Mouse (Mus musculus) testis, adult 2 months (tissue): ENCODE measurements around the gene Elk3. TPM values are rescaled to one million over a fixed set of nuclear protein-coding genes. Genes with fewer than 3 reads are reported as not detected.

ENCODE experiments used
- H3K27ac ChIP-seq: fragments of 200-500 bp; 2 replicates; pipeline ENCODE4 v1.5.1; 2012; ENCODE audit warnings: low read depth, low read length; ENCODE audit not compliant: control insufficient read depth, insufficient read depth
- H3K27me3 ChIP-seq: fragments of 200-500 bp; 2 replicates; pipeline ENCODE4 v1.6.1; 2012; ENCODE audit warnings: mild to moderate bottlenecking, low read length, moderate library complexity; ENCODE audit not compliant: control insufficient read depth, insufficient read depth
- H3K36me3 ChIP-seq: fragments of 200-500 bp; 2 replicates; pipeline ENCODE4 v1.6.1; 2012; ENCODE audit warnings: mild to moderate bottlenecking, low read length; ENCODE audit not compliant: control insufficient read depth, insufficient read depth
- H3K4me1 ChIP-seq: fragments of 200-500 bp; 2 replicates; pipeline ENCODE4 v1.6.1; 2012; ENCODE audit warnings: low read length; ENCODE audit not compliant: control insufficient read depth, insufficient read depth
- H3K4me3 ChIP-seq: fragments of 200-500 bp; 2 replicates; pipeline ENCODE4 v1.5.1; 2012; ENCODE audit warnings: low read depth, mild to moderate bottlenecking, low read length, moderate library complexity, mixed read lengths; ENCODE audit not compliant: control insufficient read depth
- CTCF ChIP-seq: fragments of 200-500 bp; IDR thresholded peaks from 2 replicates; pipeline ENCODE4 v1.5.1; 2012; ENCODE audit warnings: low read depth, mild to moderate bottlenecking, inconsistent platforms, low read length, moderate library complexity; ENCODE audit not compliant: control insufficient read depth, insufficient read depth, insufficient replicate concordance
- POLR2A ChIP-seq: fragments of 200-500 bp; IDR thresholded peaks from 2 replicates; pipeline ENCODE4 v1.6.1; 2012; ENCODE audit warnings: low read depth, mild to moderate bottlenecking, inconsistent platforms, low read length, moderate library complexity; ENCODE audit not compliant: control insufficient read depth
- polyA plus RNA-seq: library from polyadenylated mRNA; depleted of rRNA; stranded (reverse); fragments of >200 nt; gene quantifications from 2 replicates; pipeline ENCODE4 v1.2.3, GENCODE M21; 2012

Gene Elk3
- polyA plus RNA-seq, 1 experiment, result 2.2 TPM

- no peaks in the 10 kb centered on the region for H3K27me3 ChIP-seq
- peaks cover 3% of the 10 kb centered on the region for H3K4me1 ChIP-seq
- no peaks in the 10 kb centered on the region for H3K36me3 ChIP-seq
- no peak for TF ChIP-seq POLR2A
- no peak for TF ChIP-seq CTCF
- H3K27ac ChIP-seq, result no peak overlapping the region
- H3K4me3 ChIP-seq, result no peak overlapping the region
Measured at GRCm38 (mm10) chr10:93321763-93322162, 10.8 kb upstream of the Elk3 start.

DNA sequence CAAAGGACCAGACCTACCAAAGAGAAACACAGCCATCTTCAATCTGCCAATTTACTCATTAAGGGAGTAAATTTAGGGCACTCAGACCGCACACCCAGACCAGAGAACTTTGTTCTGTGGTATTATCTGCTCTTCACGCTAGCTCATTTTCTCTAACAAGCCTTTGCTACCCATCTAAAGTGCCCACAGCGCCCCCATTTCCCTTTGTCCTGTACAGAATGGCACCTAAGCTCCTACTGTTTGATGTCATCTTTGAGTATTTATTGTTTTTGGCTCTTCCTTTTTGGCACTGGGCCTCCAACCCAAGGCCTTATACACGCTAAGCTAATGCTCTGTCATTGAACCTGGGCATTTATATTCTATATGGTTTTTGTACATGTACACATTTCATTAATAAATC lies 9.2 kb upstream of the Elk3 start:
- Histone ChIP-seq H3K36me3 (no peaks in the 10 kb centered on the region), H3K4me1 (no peaks in the 10 kb centered on the region), H3K27ac (no peak overlapping the region), H3K27me3 (no peaks in the 10 kb centered on the region), H3K4me3 (no peak overlapping the region)
- TF ChIP-seq POLR2A, result no peak

DNA sequence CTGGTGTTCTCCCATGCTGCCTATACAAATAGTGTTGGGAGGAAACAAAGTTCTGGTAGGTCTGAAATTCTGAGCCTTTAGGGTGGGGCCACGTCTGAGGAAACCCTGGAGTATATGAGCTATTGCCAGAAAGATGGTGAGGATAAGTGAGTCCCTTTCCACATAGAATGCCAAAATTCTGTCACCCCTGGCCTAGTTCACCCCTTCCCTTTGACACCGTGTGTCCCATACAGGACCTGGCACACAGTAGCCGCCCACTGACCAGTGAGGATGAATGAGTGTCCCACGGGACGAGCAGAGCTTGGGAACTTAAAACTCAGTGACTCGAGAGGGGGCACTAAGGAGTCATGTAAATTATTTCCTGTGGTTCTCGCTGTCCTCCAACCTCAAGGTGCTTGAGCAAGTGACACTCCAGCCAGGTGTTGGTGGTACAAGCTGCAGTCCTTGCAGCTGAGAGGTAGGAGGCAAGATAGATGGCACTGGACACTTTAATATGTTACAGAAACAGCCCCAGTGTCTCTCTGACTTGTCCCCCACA lies 8.7 kb upstream of the Elk3 start:
- Histone ChIP-seq H3K27ac (no peak overlapping the region), H3K27me3 (no peaks in the 10 kb centered on the region), H3K4me3 (no peak overlapping the region), H3K36me3 (no peaks in the 10 kb centered on the region), H3K4me1 (no peaks in the 10 kb centered on the region)
- no peak for TF ChIP-seq CTCF
- TF ChIP-seq POLR2A, result no peak

GRCm38 (mm10) chr10:93316909-93317308 lies 6.0 kb upstream of the Elk3 start:
- TF ChIP-seq POLR2A (no peak), CTCF (no peak)
- Histone ChIP-seq H3K4me3 (no peak overlapping the region), H3K36me3 (no peaks in the 10 kb centered on the region), H3K27me3 (no peaks in the 10 kb centered on the region), H3K27ac (no peak overlapping the region), H3K4me1 (no peaks in the 10 kb centered on the region)

DNA sequence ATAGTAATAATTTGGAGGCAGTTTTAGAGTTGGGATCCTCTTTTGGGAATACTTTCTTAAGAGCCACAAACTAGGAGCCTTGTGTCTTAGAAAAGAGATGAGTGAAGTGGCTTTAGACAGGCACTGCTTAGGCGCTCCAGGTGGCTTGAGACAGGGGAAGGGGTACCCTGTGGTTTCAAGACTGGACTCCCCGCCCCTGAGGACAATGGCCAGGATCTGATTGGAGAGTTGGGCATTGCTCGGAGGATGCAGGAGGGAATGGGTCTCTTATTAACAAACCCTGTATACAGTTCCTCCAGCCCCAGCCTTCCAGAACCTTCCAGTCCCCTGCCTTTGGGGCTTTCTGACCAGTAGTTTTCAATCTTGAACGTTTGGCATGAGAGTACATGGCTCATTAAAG lies 641 bp upstream of the Elk3 start:
- peaks cover 10% of the 10 kb centered on the region for H3K4me1 ChIP-seq
- H3K27me3 ChIP-seq, result no peaks in the 10 kb centered on the region
- TF ChIP-seq POLR2A (no peak), CTCF (no peak)
- H3K27ac ChIP-seq, result no peak overlapping the region
- no peaks in the 10 kb centered on the region for H3K36me3 ChIP-seq
- H3K4me3 ChIP-seq, result no peak overlapping the region

- H3K27ac ChIP-seq, result peak overlapping the region; percentile 75
- no peak for TF ChIP-seq CTCF
- no peak for TF ChIP-seq POLR2A
- peak overlapping the region; percentile 73 for H3K4me3 ChIP-seq
- H3K36me3 ChIP-seq, result no peaks in the 10 kb centered on the region
- no peaks in the 10 kb centered on the region for H3K27me3 ChIP-seq
- H3K4me1 ChIP-seq, result peaks cover 10% of the 10 kb centered on the region
Measured at GRCm38 (mm10) chr10:93309934-93310621, 857 bp downstream of the Elk3 start.

GRCm38 (mm10) chr10:93309131-93309933 lies 1.6 kb downstream of the Elk3 start:
- no peak overlapping the region for H3K27ac ChIP-seq
- H3K27me3 ChIP-seq, result no peaks in the 10 kb centered on the region
- H3K4me1 ChIP-seq, result peaks cover 10% of the 10 kb centered on the region

More at GRCm38 (mm10) chr10:93309131-93309933, 1.6 kb downstream of the Elk3 start:
- H3K4me3 ChIP-seq, result peak overlapping the region; percentile 73
- H3K36me3 ChIP-seq, result no peaks in the 10 kb centered on the region
- TF ChIP-seq CTCF (no peak), POLR2A (no peak)
